Mouse (Mus musculus) olfactory bulb, adult 2 months (tissue): ENCODE data around the gene Fermt3.

ENCODE experiments used
- CTCF ChIP-seq: fragments of 200-500 bp; IDR thresholded peaks from 2 replicates; pipeline ENCODE4 v1.5.1; 2012; ENCODE audit warnings: low read depth, mild to moderate bottlenecking, low read length, moderate library complexity; ENCODE audit not compliant: insufficient read depth
- POLR2A ChIP-seq: fragments of 200-500 bp; IDR thresholded peaks from 2 replicates; pipeline ENCODE4 v1.6.1; 2012; ENCODE audit warnings: mild to moderate bottlenecking, low read depth, low read length, moderate library complexity; ENCODE audit not compliant: insufficient read depth

- TF ChIP-seq CTCF (no peak), POLR2A (no peak)
These were observed 24.8 kb downstream of the Fermt3 start for GRCm38 (mm10) chr19:6994489-6994888.
